Mouse (Mus musculus) mature B cell (primary cell): ENCODE data around the gene Cxcr1.

Source experiments
- in situ Hi-C: fragments of 300-500 bp; cut with MboI; formaldehyde crosslinking; loops from 2 replicates; pipeline ENCODE4 v1.14.3; 2019

The Cxcr1 gene

GRCm38 (mm10) chr1:74194445-74194844 lies at the start of gene Cxcr1:
TSS of gene Cxcr1 (minus strand) at chr1:74194631.
- in situ Hi-C loops = no loop called here

- in situ Hi-C loops = no loop called here
Observed at GRCm38 (mm10) chr1:74240832-74241231, 46.4 kb upstream of the Cxcr1 start.

GRCm38 (mm10) chr1:74240311-74240710 lies 45.9 kb upstream of the Cxcr1 start:
- in situ Hi-C loops = no loop called here

- in situ Hi-C loops = no loop called here
Observed at GRCm38 (mm10) chr1:74239618-74240017, 45.2 kb upstream of the Cxcr1 start.

- in situ Hi-C loops = no loop called here
Observed at GRCm38 (mm10) chr1:74239162-74239561, 44.7 kb upstream of the Cxcr1 start.

GRCm38 (mm10) chr1:74238136-74238535 lies 43.7 kb upstream of the Cxcr1 start:
- in situ Hi-C loops = no loop called here

- in situ Hi-C loops = no loop called here
Observed at GRCm38 (mm10) chr1:74237671-74238070, 43.2 kb upstream of the Cxcr1 start.

GRCm38 (mm10) chr1:74236590-74237317 lies 42.3 kb upstream of the Cxcr1 start:
- in situ Hi-C loops = no loop called here

GRCm38 (mm10) chr1:74235938-74236589 lies 41.6 kb upstream of the Cxcr1 start, which contains the start of gene Arpc2:
TSS of gene Arpc2 (plus strand) at chr1:74236084.
- in situ Hi-C loops = no loop called here

GRCm38 (mm10) chr1:74230992-74231391 lies 36.6 kb upstream of the Cxcr1 start:
- in situ Hi-C loops = no loop called here

- in situ Hi-C loops = no loop called here
Observed at GRCm38 (mm10) chr1:74229942-74230341, 35.5 kb upstream of the Cxcr1 start.

GRCm38 (mm10) chr1:74227317-74227716 lies 32.9 kb upstream of the Cxcr1 start:
- in situ Hi-C loops = no loop called here

- in situ Hi-C loops = no loop called here
Observed at GRCm38 (mm10) chr1:74219922-74220321, 25.5 kb upstream of the Cxcr1 start.

- in situ Hi-C loops = no loop called here
Observed at GRCm38 (mm10) chr1:74208941-74209340, 14.5 kb upstream of the Cxcr1 start.

GRCm38 (mm10) chr1:74207906-74208305 lies 13.5 kb upstream of the Cxcr1 start:
- in situ Hi-C loops = no loop called here

GRCm38 (mm10) chr1:74206642-74207041 lies 12.2 kb upstream of the Cxcr1 start:
- in situ Hi-C loops = no loop called here

GRCm38 (mm10) chr1:74205881-74206280 lies 11.4 kb upstream of the Cxcr1 start:
- in situ Hi-C loops = no loop called here

- in situ Hi-C loops = no loop called here
Observed at GRCm38 (mm10) chr1:74203457-74203856, 9.0 kb upstream of the Cxcr1 start.

- in situ Hi-C loops = no loop called here
Observed at GRCm38 (mm10) chr1:74201048-74201844, 6.8 kb upstream of the Cxcr1 start.

GRCm38 (mm10) chr1:74199046-74199445 lies 4.6 kb upstream of the Cxcr1 start:
- in situ Hi-C loops = no loop called here

- in situ Hi-C loops = no loop called here
Observed at GRCm38 (mm10) chr1:74197726-74198470, 3.5 kb upstream of the Cxcr1 start.
